Mouse (Mus musculus) telencephalon, adult 2 months (tissue): ENCODE data around the gene Ino80b.
A peak's percentile ranks its signal among the peaks of the same experiment; 100 is the strongest.

Experiments
- DNase-seq: peaks from one replicate; pipeline ENCODE4 v3.0.0-alpha.2; 2011; ENCODE audit warnings: low read depth, low spot score

Ino80b gene

DNA sequence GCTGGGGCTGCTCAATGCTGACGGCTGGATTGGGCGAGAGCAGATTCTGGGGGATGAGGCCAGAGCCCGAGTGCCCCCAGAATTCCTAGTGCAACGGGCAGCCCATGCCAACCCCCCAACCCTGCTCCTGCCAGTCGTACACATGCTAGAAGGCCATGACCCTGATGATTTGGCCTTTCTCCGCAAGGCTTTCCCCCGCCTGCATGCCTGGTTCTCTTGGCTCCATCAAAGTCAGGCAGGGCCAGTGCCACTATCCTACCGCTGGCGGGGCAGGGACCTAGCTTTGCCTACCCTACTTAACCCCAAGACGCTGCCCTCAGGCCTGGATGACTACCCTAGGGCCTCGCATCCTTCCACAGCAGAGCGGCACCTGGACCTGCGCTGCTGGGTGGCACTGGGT, 7.6 kb downstream of the Ino80b start:
- no peak for DNase-seq

DNA sequence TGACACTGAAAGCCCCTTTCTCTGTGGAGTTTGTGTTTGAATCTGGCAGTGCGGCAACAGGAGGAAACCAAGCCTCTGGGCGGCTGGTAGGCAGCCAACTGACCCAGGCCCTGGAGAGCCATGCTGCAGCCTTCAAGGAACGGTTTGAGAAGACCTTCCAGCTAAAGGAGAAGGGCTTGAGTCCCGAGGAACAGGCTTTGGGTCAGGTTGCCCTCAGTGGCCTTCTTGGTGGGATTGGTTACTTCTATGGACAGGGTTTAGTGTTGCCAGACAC, 8.1 kb downstream of the Ino80b start:
- no peak for DNase-seq

DNA sequence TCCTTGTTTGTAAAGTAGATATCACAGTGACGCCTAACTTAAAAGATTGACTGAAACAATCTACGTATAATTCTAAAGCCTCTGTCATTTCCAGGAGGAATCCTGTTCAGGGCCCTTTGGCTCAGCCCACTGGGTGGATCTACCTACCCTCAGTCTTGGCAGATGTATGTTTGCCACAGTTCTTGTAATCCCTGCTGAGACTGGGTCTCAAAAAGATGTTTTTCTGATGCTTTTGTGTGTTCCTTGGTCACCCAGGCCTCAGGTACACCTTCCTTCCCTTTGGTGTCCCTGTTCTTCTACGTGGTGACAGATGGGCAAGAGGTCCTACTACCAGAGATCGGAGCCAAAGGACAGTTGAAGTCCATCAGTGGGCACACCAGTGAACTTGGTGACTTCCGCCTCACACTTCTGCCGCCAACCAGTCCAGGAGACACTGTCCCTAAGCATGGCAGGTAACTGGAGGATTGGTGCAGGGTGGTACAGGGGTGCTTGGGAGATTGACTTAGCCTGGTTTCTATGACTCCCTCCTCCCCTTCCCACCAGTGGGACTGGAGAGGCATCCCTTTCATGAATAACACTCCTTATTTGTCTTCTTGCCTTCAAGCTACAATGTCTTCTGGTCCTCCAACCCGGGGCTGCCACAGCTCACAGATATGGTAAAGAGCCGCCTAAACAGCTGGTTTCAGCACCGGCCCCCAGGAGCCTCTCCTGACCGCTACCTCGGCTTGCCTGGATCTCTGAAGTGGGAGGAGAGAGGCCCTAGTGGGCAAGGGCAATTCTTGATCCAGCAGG, 8.7 kb downstream of the Ino80b start:
- no peak for DNase-seq

- no peak for DNase-seq
Observed at GRCm38 (mm10) chr6:83115682-83116372, 9.4 kb downstream of the Ino80b start.

- no peak for DNase-seq
Observed at GRCm38 (mm10) chr6:83115011-83115671, 10.1 kb downstream of the Ino80b start, which contains the start of gene Mogs. Gene Mogs, plus strand, starts transcription at chr6:83115496.

DNA sequence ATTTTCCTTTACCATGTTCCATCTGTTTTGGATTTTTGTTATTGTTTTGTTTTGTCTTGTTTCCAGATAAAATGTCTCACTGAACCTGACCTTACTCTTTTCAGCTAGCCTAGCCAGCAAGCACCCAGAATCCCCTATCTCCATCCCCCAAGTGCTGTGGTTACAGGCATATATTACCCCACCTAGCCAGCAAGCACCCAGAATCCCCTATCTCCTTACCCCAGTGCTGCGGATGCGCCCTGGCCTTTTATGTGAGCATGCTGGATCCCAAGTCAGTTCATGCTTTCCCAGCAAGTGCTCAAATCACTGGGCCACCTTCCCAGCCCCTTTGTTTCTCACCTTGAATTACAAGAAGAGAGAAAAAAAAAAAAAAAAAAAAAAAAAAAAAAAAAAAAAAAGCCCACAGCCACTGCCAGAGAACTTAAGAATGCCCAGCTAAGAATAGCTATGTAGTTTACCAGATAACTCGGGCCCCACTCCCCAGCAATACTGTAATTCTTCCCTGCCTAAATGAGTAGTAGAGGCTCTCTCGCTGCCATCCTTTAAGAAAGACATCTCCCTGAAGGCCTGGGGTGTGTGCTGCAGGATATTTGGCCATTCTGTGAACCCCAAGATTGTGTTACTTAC, 13.6 kb downstream of the Ino80b start:
- DNase-seq = no peak

- DNase-seq = peak; percentile 54
Observed at GRCm38 (mm10) chr6:83108762-83109668, 16.2 kb downstream of the Ino80b start, which contains the start of gene Mrpl53. Gene Mrpl53, plus strand, starts transcription at chr6:83109040.

GRCm38 (mm10) chr6:83107566-83108400, 17.4 kb downstream of the Ino80b start:
- peak; percentile 31 for DNase-seq

DNA sequence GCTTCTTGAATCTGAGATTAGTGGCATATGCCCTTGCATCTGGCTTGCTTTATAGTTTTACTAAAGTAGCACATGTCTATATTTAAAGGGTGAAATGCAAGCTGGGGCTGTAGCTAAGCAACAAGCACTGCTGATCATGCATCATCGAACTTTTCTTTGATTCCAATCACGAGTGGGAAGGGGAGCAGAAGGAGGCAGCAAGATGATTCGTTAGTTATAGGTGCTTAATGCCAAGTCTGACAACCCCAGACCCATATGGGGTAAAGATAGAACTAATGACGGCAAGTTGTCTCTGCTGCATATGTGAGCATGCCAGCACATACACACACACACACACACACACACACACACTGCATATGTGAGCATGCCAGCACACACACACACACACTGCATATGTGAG, 21.1 kb downstream of the Ino80b start:
- peak; percentile 62 for DNase-seq

DNA sequence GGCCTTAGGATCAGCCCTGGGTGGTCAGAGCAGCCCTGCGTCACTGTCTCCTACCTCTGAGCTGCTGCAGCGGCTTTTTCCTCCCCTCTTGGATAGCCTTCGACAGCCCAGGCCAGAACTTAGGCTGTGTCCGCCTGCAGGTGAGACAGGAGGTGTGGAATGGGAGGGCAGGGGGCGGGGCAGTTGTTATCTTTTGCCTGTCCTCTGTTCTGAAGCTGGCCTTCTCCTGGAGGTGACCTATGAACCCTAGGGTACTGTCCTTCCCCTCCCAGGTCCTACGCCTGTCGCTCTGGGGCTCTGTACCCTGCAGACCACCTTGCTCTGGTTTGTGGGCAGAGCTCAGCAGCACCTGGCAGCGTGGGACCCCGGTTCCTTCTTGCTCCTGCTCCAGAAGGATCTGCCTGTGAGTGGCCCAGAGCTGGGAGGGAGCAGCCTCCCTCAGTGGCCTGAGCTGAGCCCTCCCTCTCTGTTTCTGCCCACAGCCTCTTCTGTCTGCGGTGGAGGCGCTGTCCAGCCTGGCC, 22.0 kb downstream of the Ino80b start:
- no peak for DNase-seq

DNA sequence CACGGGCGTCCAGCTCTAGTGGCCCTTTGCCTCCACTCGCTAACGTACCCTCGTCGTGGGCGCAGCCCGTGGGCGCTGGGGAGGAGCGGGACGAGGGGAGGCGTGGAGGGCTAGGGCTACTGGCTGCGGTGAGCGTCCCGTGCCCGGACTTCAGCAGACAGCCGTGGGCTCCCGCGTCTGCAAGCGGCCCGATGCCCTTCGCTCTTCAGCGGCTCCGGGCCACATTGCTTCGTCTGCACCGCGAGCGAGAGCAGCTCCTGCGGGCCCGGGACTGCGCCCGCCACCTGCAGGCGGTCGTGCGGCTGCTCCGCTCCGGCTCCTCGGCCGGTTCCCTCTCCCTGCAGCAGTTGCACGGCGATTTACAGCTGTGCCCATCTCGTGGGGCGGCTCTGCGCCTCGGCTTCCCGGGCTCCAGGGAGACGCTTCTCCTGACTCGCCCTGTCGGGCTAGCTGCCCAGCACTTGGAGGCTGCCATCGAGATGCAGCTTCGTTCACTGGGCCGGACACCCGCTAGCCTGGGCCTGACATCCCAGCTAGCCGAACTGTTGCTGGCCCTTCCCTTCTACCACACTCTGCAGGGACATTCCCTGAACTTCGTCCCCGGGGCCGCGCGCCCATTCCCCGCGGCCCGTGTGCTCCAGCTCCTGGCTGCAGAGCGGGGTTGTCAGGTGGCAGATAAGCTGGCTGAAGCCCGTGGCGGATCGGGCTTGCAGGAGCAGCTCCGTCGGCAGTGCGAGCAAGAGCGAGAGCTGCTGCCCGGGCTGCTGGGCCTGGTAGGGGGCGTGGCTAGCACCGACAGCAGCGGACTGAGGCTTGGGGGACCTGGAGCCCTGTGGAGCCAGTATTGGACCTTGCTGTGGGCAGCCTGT, 23.3 kb downstream of the Ino80b start:
- DNase-seq = no peak

DNA sequence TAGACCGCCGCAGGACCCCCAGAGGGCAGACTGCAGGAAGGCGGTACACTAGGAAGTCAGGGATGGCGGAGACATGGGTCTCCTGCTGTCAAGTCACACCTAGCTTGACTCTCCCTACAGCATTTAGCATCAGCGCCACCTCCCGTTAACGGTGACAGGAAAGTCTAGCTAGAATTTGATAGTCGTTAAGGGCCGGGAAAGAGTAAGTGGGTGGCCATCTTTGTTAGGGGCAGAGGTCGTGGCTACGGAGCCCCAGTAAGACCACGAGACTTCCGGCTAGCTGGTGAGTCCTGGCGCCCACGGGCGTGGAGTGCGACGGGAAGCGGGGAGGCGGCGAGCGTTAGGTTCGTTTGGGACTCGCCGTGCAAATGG, 23.9 kb downstream of the Ino80b start, which contains the start of the genes Ccdc142 and Gm42688:
Gene Ccdc142 (plus strand): TSS at position 286 of the 372 bp plus-strand sequence.
Gene Gm42688 (plus strand): TSS at position 302 of the 372 bp plus-strand sequence.
- DNase-seq = peak; percentile 88

- no peak for DNase-seq
Observed at GRCm38 (mm10) chr6:83098411-83098810, 26.8 kb downstream of the Ino80b start.

- DNase-seq = no peak
Observed at GRCm38 (mm10) chr6:83095968-83096367, 29.3 kb downstream of the Ino80b start.

DNA sequence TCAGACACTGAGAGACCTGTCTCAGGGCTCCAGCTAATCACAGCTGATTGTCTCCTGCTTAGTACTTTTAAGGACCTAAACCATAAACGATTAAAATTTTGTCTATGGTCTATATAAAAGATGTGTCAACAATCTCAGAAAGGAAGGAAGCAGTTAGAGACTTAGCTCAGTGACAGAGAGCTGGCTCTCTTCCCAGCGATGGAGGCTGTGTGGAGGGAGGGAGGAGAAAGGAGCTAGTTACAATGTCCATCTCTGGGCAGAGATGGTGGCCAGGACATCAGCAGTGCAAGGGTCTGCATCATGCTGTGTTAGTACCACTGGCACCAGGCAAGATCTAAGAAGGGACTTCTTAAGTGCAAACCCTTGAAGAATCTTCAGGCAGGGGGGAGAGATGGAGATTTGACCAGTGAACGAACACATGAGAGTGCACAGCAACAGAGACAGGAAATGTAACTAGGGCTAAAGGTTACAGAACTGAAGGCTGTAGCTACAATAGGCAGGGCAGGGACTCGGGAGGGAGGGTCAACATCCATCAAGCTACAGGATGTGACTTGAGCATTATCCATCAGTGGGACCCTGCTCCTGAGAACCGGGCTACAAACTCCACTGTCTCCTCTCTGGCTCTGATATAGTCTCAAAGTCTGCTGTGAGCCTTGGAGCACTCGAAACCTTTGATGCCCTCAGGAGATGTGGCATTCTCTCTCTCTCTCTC, 32.7 kb downstream of the Ino80b start:
- DNase-seq = no peak

- DNase-seq = no peak
Observed at GRCm38 (mm10) chr6:83087926-83088260, 37.3 kb downstream of the Ino80b start.

- no peak for DNase-seq
Observed at GRCm38 (mm10) chr6:83087205-83087925, 37.9 kb downstream of the Ino80b start.
